Mouse (Mus musculus): ENCODE results near the gene Cdkn2aipnl. TPM values are rescaled to one million over a fixed set of nuclear protein-coding genes. Genes with fewer than 3 reads are reported as not detected.

The Cdkn2aipnl gene
- polyA plus RNA-seq, 1 experiment from 2014 or later = 40.6 TPM

GRCm38 (mm10) chr11:51931138-51931537, 36.3 kb upstream of the Cdkn2aipnl start:
- Histone ChIP-seq H3K27me3 (ENCODE audit: control insufficient read depth, insufficient read depth, low read depth, low read length) (no peaks in the 10 kb centered on the region), H3K4me3 (ENCODE audit: low read depth, low read length) (no peak overlapping the region), H3K4me1 (ENCODE audit: control insufficient read depth, low read depth, low read length) (no peaks in the 10 kb centered on the region), H3K9ac (ENCODE audit: low read depth, low read length) (no peak overlapping the region), H3K27ac (ENCODE audit: low read length) (peak overlapping the region; percentile 21), H3K4me2 (ENCODE audit: low read depth, low read length) (no peak overlapping the region), H3K36me3 (ENCODE audit: control insufficient read depth, insufficient read depth) (no peaks in the 10 kb centered on the region), H3K9me3 (replicated peaks; ENCODE audit: control insufficient read depth, low read length) (no peaks in the 10 kb centered on the region)
- 58% methylated on average over 1 of the region's 1 CpGs for WGBS (ENCODE audit: insufficient replicate concordance)
- no peak for ATAC-seq (ENCODE audit: low read depth)

- no peaks in the 10 kb centered on the region for H3K27me3 ChIP-seq (ENCODE audit: control insufficient read depth, insufficient read depth, low read depth, low read length)
- H3K36me3 ChIP-seq (ENCODE audit: control insufficient read depth, insufficient read depth) = no peaks in the 10 kb centered on the region
- ATAC-seq (ENCODE audit: low read depth) = peak; percentile 76
- H3K9ac ChIP-seq (ENCODE audit: low read depth, low read length) = no peak overlapping the region
- WGBS (ENCODE audit: insufficient replicate concordance) = 23% methylated on average over 9 of the region's 9 CpGs
- no peaks in the 10 kb centered on the region for H3K9me3 ChIP-seq (replicated peaks; ENCODE audit: control insufficient read depth, low read length)
- H3K4me1 ChIP-seq (ENCODE audit: control insufficient read depth, low read depth, low read length) = no peaks in the 10 kb centered on the region
- no peak overlapping the region for H3K4me3 ChIP-seq (ENCODE audit: low read depth, low read length)
- no peak overlapping the region for H3K4me2 ChIP-seq (ENCODE audit: low read depth, low read length)
- no peak overlapping the region for H3K27ac ChIP-seq (ENCODE audit: low read length)
These were observed 35.7 kb upstream of the Cdkn2aipnl start for GRCm38 (mm10) chr11:51931790-51932189.

- Histone ChIP-seq H3K9me3 (replicated peaks; ENCODE audit: control insufficient read depth, low read length) (no peaks in the 10 kb centered on the region), H3K4me1 (ENCODE audit: control insufficient read depth, low read depth, low read length) (no peaks in the 10 kb centered on the region; the same call in 1 of the 2 replicates), H3K36me3 (ENCODE audit: control insufficient read depth, insufficient read depth) (no peaks in the 10 kb centered on the region), H3K9ac (ENCODE audit: low read depth, low read length) (no peak overlapping the region), H3K4me3 (ENCODE audit: low read depth, low read length) (no peak overlapping the region), H3K27me3 (ENCODE audit: control insufficient read depth, insufficient read depth, low read depth, low read length) (no peaks in the 10 kb centered on the region), H3K4me2 (ENCODE audit: low read depth, low read length) (no peak overlapping the region), H3K27ac (ENCODE audit: low read length) (no peak overlapping the region)
- 59% methylated on average over 3 of the region's 3 CpGs for WGBS (ENCODE audit: insufficient replicate concordance)
- ATAC-seq (ENCODE audit: low read depth) = no peak
These were observed 33.2 kb upstream of the Cdkn2aipnl start for GRCm38 (mm10) chr11:51934230-51934629.

GRCm38 (mm10) chr11:51935636-51936434, 31.6 kb upstream of the Cdkn2aipnl start:
- H3K4me3 ChIP-seq (ENCODE audit: low read depth, low read length) = no peak overlapping the region
- H3K4me2 ChIP-seq (ENCODE audit: low read depth, low read length) = no peak overlapping the region
- H3K36me3 ChIP-seq (ENCODE audit: control insufficient read depth, insufficient read depth) = no peaks in the 10 kb centered on the region
- 36% methylated on average over 5 of the region's 5 CpGs for WGBS (ENCODE audit: insufficient replicate concordance)
- ATAC-seq (ENCODE audit: low read depth) = no peak
- no peaks in the 10 kb centered on the region for H3K27me3 ChIP-seq (ENCODE audit: control insufficient read depth, insufficient read depth, low read depth, low read length)
- H3K27ac ChIP-seq (ENCODE audit: low read length) = no peak overlapping the region
- no peaks in the 10 kb centered on the region; the same call in 1 of the 2 replicates for H3K4me1 ChIP-seq (ENCODE audit: control insufficient read depth, low read depth, low read length)
- no peak overlapping the region for H3K9ac ChIP-seq (ENCODE audit: low read depth, low read length)
- no peaks in the 10 kb centered on the region for H3K9me3 ChIP-seq (replicated peaks; ENCODE audit: control insufficient read depth, low read length)

- no peaks in the 10 kb centered on the region for H3K36me3 ChIP-seq (ENCODE audit: control insufficient read depth, insufficient read depth)
- no peaks in the 10 kb centered on the region for H3K9me3 ChIP-seq (replicated peaks; ENCODE audit: control insufficient read depth, low read length)
- no peak for ATAC-seq (ENCODE audit: low read depth)
- no peaks in the 10 kb centered on the region for H3K27me3 ChIP-seq (ENCODE audit: control insufficient read depth, insufficient read depth, low read depth, low read length)
- 60% methylated on average over 6 of the region's 6 CpGs for WGBS (ENCODE audit: insufficient replicate concordance)
- H3K27ac ChIP-seq (ENCODE audit: low read length) = no peak overlapping the region
- no peak overlapping the region for H3K4me3 ChIP-seq (ENCODE audit: low read depth, low read length)
- no peaks in the 10 kb centered on the region; the same call in 1 of the 2 replicates for H3K4me1 ChIP-seq (ENCODE audit: control insufficient read depth, low read depth, low read length)
- no peak overlapping the region for H3K9ac ChIP-seq (ENCODE audit: low read depth, low read length)
- no peak overlapping the region for H3K4me2 ChIP-seq (ENCODE audit: low read depth, low read length)
These were observed 30.1 kb upstream of the Cdkn2aipnl start for GRCm38 (mm10) chr11:51937361-51937781.

GRCm38 (mm10) chr11:51938817-51939589, 28.5 kb upstream of the Cdkn2aipnl start:
- no peaks in the 10 kb centered on the region for H3K9me3 ChIP-seq (replicated peaks; ENCODE audit: control insufficient read depth, low read length)
- H3K4me2 ChIP-seq (ENCODE audit: low read depth, low read length) = no peak overlapping the region
- H3K4me1 ChIP-seq (ENCODE audit: control insufficient read depth, low read depth, low read length) = no peaks in the 10 kb centered on the region; the same call in 1 of the 2 replicates
- 59% methylated on average over 12 of the region's 12 CpGs for WGBS (ENCODE audit: insufficient replicate concordance)
- H3K27ac ChIP-seq (ENCODE audit: low read length) = peak overlapping the region; percentile 48
- H3K9ac ChIP-seq (ENCODE audit: low read depth, low read length) = no peak overlapping the region
- no peaks in the 10 kb centered on the region for H3K27me3 ChIP-seq (ENCODE audit: control insufficient read depth, insufficient read depth, low read depth, low read length)
- no peak overlapping the region for H3K4me3 ChIP-seq (ENCODE audit: low read depth, low read length)
- ATAC-seq (ENCODE audit: low read depth) = peak; percentile 41; the same call in 1 of the 2 replicates
- no peaks in the 10 kb centered on the region for H3K36me3 ChIP-seq (ENCODE audit: control insufficient read depth, insufficient read depth)

GRCm38 (mm10) chr11:51939590-51939955, 27.9 kb upstream of the Cdkn2aipnl start:
- Histone ChIP-seq H3K4me3 (ENCODE audit: low read depth, low read length) (no peak overlapping the region), H3K9me3 (replicated peaks; ENCODE audit: control insufficient read depth, low read length) (no peaks in the 10 kb centered on the region), H3K4me1 (ENCODE audit: control insufficient read depth, low read depth, low read length) (no peaks in the 10 kb centered on the region; the same call in 1 of the 2 replicates), H3K4me2 (ENCODE audit: low read depth, low read length) (no peak overlapping the region), H3K27me3 (ENCODE audit: control insufficient read depth, insufficient read depth, low read depth, low read length) (no peaks in the 10 kb centered on the region), H3K36me3 (ENCODE audit: control insufficient read depth, insufficient read depth) (no peaks in the 10 kb centered on the region), H3K27ac (ENCODE audit: low read length) (no peak overlapping the region), H3K9ac (ENCODE audit: low read depth, low read length) (no peak overlapping the region)
- no peak for ATAC-seq (ENCODE audit: low read depth)
- 70% methylated on average over 8 of the region's 8 CpGs for WGBS (ENCODE audit: insufficient replicate concordance)

- H3K9me3 ChIP-seq (replicated peaks; ENCODE audit: control insufficient read depth, low read length) = no peaks in the 10 kb centered on the region
- H3K36me3 ChIP-seq (ENCODE audit: control insufficient read depth, insufficient read depth) = no peaks in the 10 kb centered on the region
- WGBS (ENCODE audit: insufficient replicate concordance) = 74% methylated on average over 13 of the region's 13 CpGs
- ATAC-seq (ENCODE audit: low read depth) = no peak
- H3K4me1 ChIP-seq (ENCODE audit: control insufficient read depth, low read depth, low read length) = no peaks in the 10 kb centered on the region; the same call in 1 of the 2 replicates
- H3K4me3 ChIP-seq (ENCODE audit: low read depth, low read length) = no peak overlapping the region
- H3K27ac ChIP-seq (ENCODE audit: low read length) = no peak overlapping the region
- no peak overlapping the region for H3K4me2 ChIP-seq (ENCODE audit: low read depth, low read length)
- no peak overlapping the region for H3K9ac ChIP-seq (ENCODE audit: low read depth, low read length)
- H3K27me3 ChIP-seq (ENCODE audit: control insufficient read depth, insufficient read depth, low read depth, low read length) = peaks cover 3% of the 10 kb centered on the region; the same call in 1 of the 2 replicates
These were observed 26.9 kb upstream of the Cdkn2aipnl start for GRCm38 (mm10) chr11:51940511-51940955.
